Mouse (Mus musculus): ENCODE data around the gene Glrp1. TPM values are rescaled to one million over a fixed set of nuclear protein-coding genes. Genes with fewer than 3 reads are reported as not detected.

Glrp1 gene
- total RNA-seq, 1 experiment, result 0.13 TPM

- Histone ChIP-seq H3K4me1 (ENCODE audit: control insufficient read depth in 2 of 2, insufficient read depth in 2 of 2, low read length in 2 of 2, poor library complexity in 1 of 2) (no peaks in the 10 kb centered on the region), H3K4me3 (ENCODE audit: insufficient read depth in 1 of 2, low read depth in 1 of 2, low read length in 2 of 2, poor library complexity in 1 of 2, severe bottlenecking in 1 of 2) (no peak overlapping the region), H3K36me3 (ENCODE audit: control insufficient read depth, insufficient read depth, low read length, poor library complexity, severe bottlenecking) (no peaks in the 10 kb centered on the region), H3K9me3 (ENCODE audit: control insufficient read depth, insufficient read depth, low read depth, low read length) (no peaks in the 10 kb centered on the region), H3K9ac (ENCODE audit: insufficient read depth, low read depth, low read length, poor library complexity, severe bottlenecking) (no peak overlapping the region), H3K27ac (ENCODE audit: insufficient read depth, low read depth, low read length, poor library complexity, severe bottlenecking) (no peak overlapping the region)
- TF ChIP-seq ZNF384 (IDR thresholded peaks at IDR 0.05; ENCODE audit: low read depth, low read length) (no peak), MAFK (IDR thresholded peaks at IDR 0.05; ENCODE audit: insufficient read depth, low read depth, low read length) (no peak), ZC3H11A (IDR thresholded peaks at IDR 0.05; ENCODE audit: borderline replicate concordance, low read depth, low read length) (no peak), CHD2 (IDR thresholded peaks at IDR 0.05; ENCODE audit: low read depth, low read length) (no peak), HCFC1 (IDR thresholded peaks at IDR 0.05; ENCODE audit: borderline replicate concordance, insufficient read depth, low read length) (no peak)
- in situ Hi-C loops (cut with MboI; ENCODE audit: low sequenced_read_pairs in 2 of 2, unreplicated experiment in 2 of 2), result no loop called here
- DNase-seq (ENCODE audit: low read depth, low spot score), result no peak
Observed at GRCm38 (mm10) chr1:88525622-88526021, 15.8 kb upstream of the Glrp1 start.

- Histone ChIP-seq H3K9me3 (ENCODE audit: control insufficient read depth, insufficient read depth, low read depth, low read length) (no peaks in the 10 kb centered on the region), H3K4me3 (ENCODE audit: insufficient read depth in 1 of 2, low read depth in 1 of 2, low read length in 2 of 2, poor library complexity in 1 of 2, severe bottlenecking in 1 of 2) (no peak overlapping the region), H3K4me1 (ENCODE audit: control insufficient read depth in 2 of 2, insufficient read depth in 2 of 2, low read length in 2 of 2, poor library complexity in 1 of 2) (no peaks in the 10 kb centered on the region), H3K27ac (ENCODE audit: insufficient read depth, low read depth, low read length, poor library complexity, severe bottlenecking) (no peak overlapping the region), H3K9ac (ENCODE audit: insufficient read depth, low read depth, low read length, poor library complexity, severe bottlenecking) (no peak overlapping the region), H3K36me3 (ENCODE audit: control insufficient read depth, insufficient read depth, low read length, poor library complexity, severe bottlenecking) (no peaks in the 10 kb centered on the region)
- in situ Hi-C loops (cut with MboI; ENCODE audit: low sequenced_read_pairs in 2 of 2, unreplicated experiment in 2 of 2), result no loop called here
- DNase-seq (ENCODE audit: low read depth, low spot score), result no peak
- TF ChIP-seq ZNF384 (IDR thresholded peaks at IDR 0.05; ENCODE audit: low read depth, low read length), result no peak
- TF ChIP-seq HCFC1 (IDR thresholded peaks at IDR 0.05; ENCODE audit: borderline replicate concordance, insufficient read depth, low read length), result no peak
- no peak for TF ChIP-seq CHD2 (IDR thresholded peaks at IDR 0.05; ENCODE audit: low read depth, low read length)
- no peak for TF ChIP-seq ZC3H11A (IDR thresholded peaks at IDR 0.05; ENCODE audit: borderline replicate concordance, low read depth, low read length)
- TF ChIP-seq MAFK (IDR thresholded peaks at IDR 0.05; ENCODE audit: insufficient read depth, low read depth, low read length), result no peak
Observed at GRCm38 (mm10) chr1:88521170-88521747, 11.4 kb upstream of the Glrp1 start.

DNA sequence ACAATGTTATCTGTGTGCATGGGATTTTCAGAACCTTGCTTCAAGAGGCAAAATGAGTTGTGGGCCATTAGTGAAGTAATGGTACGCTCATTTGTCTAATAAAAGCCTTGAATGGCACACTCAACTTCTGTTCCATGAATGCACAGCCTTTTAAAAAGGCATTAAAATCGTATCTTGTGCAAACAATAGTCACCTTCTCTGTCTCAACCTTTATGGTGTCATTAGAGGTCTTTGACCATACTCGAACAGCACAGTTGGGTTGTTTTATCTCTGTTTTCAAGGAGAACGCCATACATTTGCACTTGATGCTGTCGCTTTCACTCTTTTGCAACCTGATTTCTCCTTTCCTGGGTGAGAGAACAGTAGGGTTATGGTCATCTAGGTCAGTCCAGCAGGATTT lies 3.7 kb upstream of the Glrp1 start:
- H3K9ac ChIP-seq (ENCODE audit: insufficient read depth, low read depth, low read length, poor library complexity, severe bottlenecking), result no peak overlapping the region
- in situ Hi-C loops (cut with MboI; ENCODE audit: low sequenced_read_pairs in 2 of 2, unreplicated experiment in 2 of 2), result no loop called here
- H3K36me3 ChIP-seq (ENCODE audit: control insufficient read depth, insufficient read depth, low read length, poor library complexity, severe bottlenecking), result no peaks in the 10 kb centered on the region
- no peak overlapping the region for H3K4me3 ChIP-seq (ENCODE audit: insufficient read depth in 1 of 2, low read depth in 1 of 2, low read length in 2 of 2, poor library complexity in 1 of 2, severe bottlenecking in 1 of 2)
- H3K9me3 ChIP-seq (ENCODE audit: control insufficient read depth, insufficient read depth, low read depth, low read length), result no peaks in the 10 kb centered on the region
- H3K4me1 ChIP-seq (ENCODE audit: control insufficient read depth in 2 of 2, insufficient read depth in 2 of 2, low read length in 2 of 2, poor library complexity in 1 of 2), result no peaks in the 10 kb centered on the region
- DNase-seq (ENCODE audit: low read depth, low spot score), result no peak
- TF ChIP-seq ZC3H11A (IDR thresholded peaks at IDR 0.05; ENCODE audit: borderline replicate concordance, low read depth, low read length), result no peak
- TF ChIP-seq CHD2 (IDR thresholded peaks at IDR 0.05; ENCODE audit: low read depth, low read length), result no peak
- no peak overlapping the region for H3K27ac ChIP-seq (ENCODE audit: insufficient read depth, low read depth, low read length, poor library complexity, severe bottlenecking)

GRCm38 (mm10) chr1:88507886-88508285 lies 2.0 kb downstream of the Glrp1 start:
- no peak overlapping the region for H3K27ac ChIP-seq (ENCODE audit: insufficient read depth, low read depth, low read length, poor library complexity, severe bottlenecking)
- in situ Hi-C loops (cut with MboI; ENCODE audit: low sequenced_read_pairs in 2 of 2, unreplicated experiment in 2 of 2), result no loop called here
- DNase-seq (ENCODE audit: low read depth, low spot score), result no peak
- H3K9me3 ChIP-seq (ENCODE audit: control insufficient read depth, insufficient read depth, low read depth, low read length), result no peaks in the 10 kb centered on the region
- TF ChIP-seq CHD2 (IDR thresholded peaks at IDR 0.05; ENCODE audit: low read depth, low read length) (no peak), HCFC1 (IDR thresholded peaks at IDR 0.05; ENCODE audit: borderline replicate concordance, insufficient read depth, low read length) (no peak)
- no peaks in the 10 kb centered on the region for H3K4me1 ChIP-seq (ENCODE audit: control insufficient read depth in 2 of 2, insufficient read depth in 2 of 2, low read length in 2 of 2, poor library complexity in 1 of 2)
- H3K9ac ChIP-seq (ENCODE audit: insufficient read depth, low read depth, low read length, poor library complexity, severe bottlenecking), result no peak overlapping the region
- no peak overlapping the region for H3K4me3 ChIP-seq (ENCODE audit: insufficient read depth in 1 of 2, low read depth in 1 of 2, low read length in 2 of 2, poor library complexity in 1 of 2, severe bottlenecking in 1 of 2)
- H3K36me3 ChIP-seq (ENCODE audit: control insufficient read depth, insufficient read depth, low read length, poor library complexity, severe bottlenecking), result no peaks in the 10 kb centered on the region

DNA sequence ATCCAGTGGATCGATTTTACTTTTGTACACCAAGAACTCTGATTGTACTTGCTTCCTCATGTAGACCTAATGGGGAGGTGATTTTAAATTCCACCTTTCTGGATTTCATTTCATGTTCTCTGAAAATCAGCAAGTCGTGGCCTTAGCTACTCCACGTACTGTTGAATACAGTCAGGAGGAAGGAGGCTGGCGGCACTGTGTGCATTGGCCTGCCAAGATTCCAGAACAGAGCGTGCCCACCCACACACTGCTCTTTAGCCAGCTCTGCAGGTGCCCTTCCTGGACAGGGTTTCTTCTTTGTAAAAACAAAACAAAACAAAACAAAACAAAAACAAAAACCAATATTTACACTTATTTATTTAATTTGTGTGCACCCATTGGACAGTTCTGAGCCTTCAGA lies 2.7 kb downstream of the Glrp1 start:
- TF ChIP-seq HCFC1 (IDR thresholded peaks at IDR 0.05; ENCODE audit: borderline replicate concordance, insufficient read depth, low read length) (no peak), CHD2 (IDR thresholded peaks at IDR 0.05; ENCODE audit: low read depth, low read length) (no peak), ZNF384 (IDR thresholded peaks at IDR 0.05; ENCODE audit: low read depth, low read length) (no peak), ZC3H11A (IDR thresholded peaks at IDR 0.05; ENCODE audit: borderline replicate concordance, low read depth, low read length) (no peak), MAFK (IDR thresholded peaks at IDR 0.05; ENCODE audit: insufficient read depth, low read depth, low read length) (no peak)

More for the DNA sequence above, 2.7 kb downstream of the Glrp1 start:
- no peak for DNase-seq (ENCODE audit: low read depth, low spot score)
- H3K9ac ChIP-seq (ENCODE audit: insufficient read depth, low read depth, low read length, poor library complexity, severe bottlenecking), result no peak overlapping the region
- H3K4me3 ChIP-seq (ENCODE audit: insufficient read depth in 1 of 2, low read depth in 1 of 2, low read length in 2 of 2, poor library complexity in 1 of 2, severe bottlenecking in 1 of 2), result no peak overlapping the region
- H3K27ac ChIP-seq (ENCODE audit: insufficient read depth, low read depth, low read length, poor library complexity, severe bottlenecking), result no peak overlapping the region
- no peaks in the 10 kb centered on the region for H3K9me3 ChIP-seq (ENCODE audit: control insufficient read depth, insufficient read depth, low read depth, low read length)
- H3K36me3 ChIP-seq (ENCODE audit: control insufficient read depth, insufficient read depth, low read length, poor library complexity, severe bottlenecking), result no peaks in the 10 kb centered on the region
- no peaks in the 10 kb centered on the region for H3K4me1 ChIP-seq (ENCODE audit: control insufficient read depth in 2 of 2, insufficient read depth in 2 of 2, low read length in 2 of 2, poor library complexity in 1 of 2)
- in situ Hi-C loops (cut with MboI; ENCODE audit: low sequenced_read_pairs in 2 of 2, unreplicated experiment in 2 of 2), result no loop called here
